Mouse (Mus musculus): ENCODE measurements at regions not wholly inside any gene's neighbourhood (a gene's known extent, or its start where the extent isn't known, plus 50 kb on each side); places are given as distances from the start of the nearest gene placed in this dataset.
"Not testable (repeated sequence)": the region's sequence is repeated elsewhere in the genome, so short reads cannot be mapped to it uniquely, and the experiment has no call there.

DNA sequence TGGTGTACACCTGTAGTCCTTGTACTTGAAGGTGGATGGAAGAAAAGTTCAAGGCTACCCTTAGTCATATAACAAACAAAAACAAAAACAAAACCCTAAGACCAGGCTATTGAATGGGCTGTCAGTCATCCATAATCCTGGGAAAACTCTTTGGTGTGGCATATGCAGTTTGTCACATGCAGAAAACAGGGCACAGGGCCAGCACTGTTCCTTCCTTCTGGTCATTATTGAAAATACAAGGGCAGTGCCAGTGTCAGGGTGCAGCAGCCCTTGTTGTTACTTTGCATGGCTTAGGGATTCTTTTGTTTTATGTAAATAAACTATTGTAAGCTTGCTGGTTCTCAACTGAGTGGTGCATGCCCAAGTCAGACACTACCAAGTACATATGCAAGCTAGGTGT, 623.1 kb upstream of the Chrm3 start:
- H3K9ac ChIP-seq (ENCODE audit: low read depth, low read length): no peak overlapping the region
- no peaks in the 10 kb centered on the region for H3K36me3 ChIP-seq (ENCODE audit: control insufficient read depth, insufficient read depth, low read length)
- no peaks in the 10 kb centered on the region for H3K9me3 ChIP-seq (ENCODE audit: control insufficient read depth, low read length)
- DNase-seq (ENCODE audit: low spot score) (no peak), ATAC-seq (ENCODE audit: low FRiP score) (no peak)
- H3K4me3 ChIP-seq (ENCODE audit: low read depth, low read length): no peak overlapping the region
- H3K27me3 ChIP-seq (ENCODE audit: control insufficient read depth, insufficient read depth, low read length): no peaks in the 10 kb centered on the region
- H3K4me1 ChIP-seq (replicated peaks; ENCODE audit: control insufficient read depth, insufficient read depth, low read length): no peaks in the 10 kb centered on the region
- no peak overlapping the region for H3K4me2 ChIP-seq (replicated peaks; ENCODE audit: low read depth, low read length)
- H3K27ac ChIP-seq (ENCODE audit: low read depth, low read length): no peak overlapping the region

DNA sequence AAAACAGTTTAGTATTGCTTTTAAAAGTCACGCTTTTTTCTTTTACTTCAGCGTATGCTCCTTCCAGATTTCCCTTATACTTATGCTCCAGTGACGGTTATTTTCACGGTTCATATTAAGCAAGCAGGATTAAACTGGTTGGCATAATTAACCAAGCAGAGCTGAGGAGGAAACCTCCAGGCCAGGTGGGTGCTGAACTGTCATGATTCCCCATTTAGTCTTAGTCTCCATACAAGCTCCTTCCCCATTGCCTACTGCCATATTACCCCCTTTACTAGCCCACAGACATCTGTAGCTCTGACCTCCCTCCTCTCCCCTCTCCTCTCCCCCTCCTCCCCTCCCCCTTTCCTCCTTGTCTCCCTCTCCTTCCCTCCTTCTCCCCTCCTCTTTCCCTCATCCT, 621.9 kb upstream of the Chrm3 start:
- H3K4me3 ChIP-seq (ENCODE audit: low read depth, low read length): no peak overlapping the region
- no peak for ATAC-seq (ENCODE audit: low FRiP score)
- DNase-seq (ENCODE audit: low spot score): no peak
- H3K9ac ChIP-seq (ENCODE audit: low read depth, low read length): no peak overlapping the region
- H3K36me3 ChIP-seq (ENCODE audit: control insufficient read depth, insufficient read depth, low read length): no peaks in the 10 kb centered on the region
- WGBS: 87% methylated on average over 4 of the region's 4 CpGs
- no peaks in the 10 kb centered on the region for H3K27me3 ChIP-seq (ENCODE audit: control insufficient read depth, insufficient read depth, low read length)
- H3K4me1 ChIP-seq (replicated peaks; ENCODE audit: control insufficient read depth, insufficient read depth, low read length): no peaks in the 10 kb centered on the region
- H3K27ac ChIP-seq (ENCODE audit: low read depth, low read length): no peak overlapping the region
- H3K4me2 ChIP-seq (replicated peaks; ENCODE audit: low read depth, low read length): no peak overlapping the region
- no peaks in the 10 kb centered on the region for H3K9me3 ChIP-seq (ENCODE audit: control insufficient read depth, low read length)

DNA sequence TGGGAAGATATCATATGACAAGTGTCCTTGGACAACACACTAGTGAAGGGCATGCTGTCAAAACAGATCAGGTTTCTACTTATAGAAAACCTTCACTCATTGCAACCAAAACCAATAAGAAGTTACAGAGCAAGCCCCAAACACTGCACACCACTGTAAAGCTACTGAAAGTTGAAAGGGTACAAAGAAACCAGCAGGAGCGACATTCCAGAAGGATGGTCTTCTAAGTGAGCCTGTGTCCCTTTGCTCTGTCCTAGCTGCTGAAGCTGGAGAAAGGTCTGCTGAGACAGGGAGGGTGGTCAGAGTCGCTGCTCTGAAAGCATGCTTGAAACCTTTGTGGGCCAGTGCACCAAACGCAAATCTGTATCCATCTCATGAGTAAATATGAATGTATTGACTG, 611.3 kb upstream of the Chrm3 start:
- 74% methylated on average over 3 of the region's 3 CpGs for WGBS
- Histone ChIP-seq H3K4me2 (replicated peaks; ENCODE audit: low read depth, low read length) (no peak overlapping the region), H3K9ac (ENCODE audit: low read depth, low read length) (no peak overlapping the region), H3K27ac (ENCODE audit: low read depth, low read length) (no peak overlapping the region), H3K9me3 (ENCODE audit: control insufficient read depth, low read length) (no peaks in the 10 kb centered on the region), H3K4me1 (replicated peaks; ENCODE audit: control insufficient read depth, insufficient read depth, low read length) (no peaks in the 10 kb centered on the region), H3K4me3 (ENCODE audit: low read depth, low read length) (no peak overlapping the region), H3K27me3 (ENCODE audit: control insufficient read depth, insufficient read depth, low read length) (no peaks in the 10 kb centered on the region), H3K36me3 (ENCODE audit: control insufficient read depth, insufficient read depth, low read length) (no peaks in the 10 kb centered on the region)
- no peak for ATAC-seq (ENCODE audit: low FRiP score)
- no peak for DNase-seq (ENCODE audit: low spot score)

DNA sequence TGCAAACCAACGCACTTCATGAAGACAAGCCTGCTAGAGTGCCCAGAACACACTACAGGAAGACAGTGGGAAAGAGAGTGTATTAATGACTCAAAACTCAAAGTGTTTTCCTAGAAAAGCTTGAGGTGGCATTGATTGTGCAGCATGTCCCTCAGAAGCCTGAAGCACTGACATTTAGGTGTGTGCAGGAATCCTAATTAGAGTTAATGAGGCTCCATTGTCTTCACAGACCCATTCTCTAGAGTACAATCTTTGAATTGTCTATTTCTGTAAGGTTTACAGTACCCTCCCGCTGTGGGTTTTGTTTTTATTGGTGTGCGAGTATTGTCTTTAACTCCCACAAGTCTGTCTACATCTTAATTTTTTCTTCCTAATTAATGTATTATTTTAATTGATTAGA, 610.1 kb upstream of the Chrm3 start:
- H3K27ac ChIP-seq (ENCODE audit: low read depth, low read length): no peak overlapping the region
- no peak overlapping the region for H3K4me3 ChIP-seq (ENCODE audit: low read depth, low read length)
- H3K27me3 ChIP-seq (ENCODE audit: control insufficient read depth, insufficient read depth, low read length): no peaks in the 10 kb centered on the region
- no peak overlapping the region for H3K4me2 ChIP-seq (replicated peaks; ENCODE audit: low read depth, low read length)
- no peaks in the 10 kb centered on the region for H3K9me3 ChIP-seq (ENCODE audit: control insufficient read depth, low read length)
- H3K9ac ChIP-seq (ENCODE audit: low read depth, low read length): no peak overlapping the region
- DNase-seq (ENCODE audit: low spot score) (no peak), ATAC-seq (ENCODE audit: low FRiP score) (no peak)
- H3K36me3 ChIP-seq (ENCODE audit: control insufficient read depth, insufficient read depth, low read length): no peaks in the 10 kb centered on the region
- WGBS: 92% methylated on average over 3 of the region's 3 CpGs
- H3K4me1 ChIP-seq (replicated peaks; ENCODE audit: control insufficient read depth, insufficient read depth, low read length): no peaks in the 10 kb centered on the region

DNA sequence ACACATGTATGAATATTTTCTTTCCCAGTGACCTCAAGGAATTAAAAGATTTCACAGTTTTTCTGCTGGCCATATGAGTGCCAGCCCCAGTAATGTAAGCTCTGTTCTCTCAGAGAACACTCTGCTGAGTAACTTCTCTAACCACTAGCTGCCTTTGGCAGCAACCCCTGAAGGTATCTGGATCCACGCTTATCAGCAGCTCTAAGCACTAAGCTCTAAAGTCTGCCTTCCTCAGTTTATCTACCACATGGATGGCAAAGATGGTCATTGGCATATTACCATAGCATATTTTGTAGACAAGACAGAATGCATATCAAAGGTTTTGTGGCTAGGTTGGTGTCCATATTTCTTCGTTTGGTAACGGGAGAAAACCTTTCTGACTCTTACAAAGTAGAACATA, 592.3 kb upstream of the Chrm3 start:
- Histone ChIP-seq H3K4me2 (replicated peaks; ENCODE audit: low read depth, low read length) (no peak overlapping the region), H3K36me3 (ENCODE audit: control insufficient read depth, insufficient read depth, low read length) (no peaks in the 10 kb centered on the region), H3K27me3 (ENCODE audit: control insufficient read depth, insufficient read depth, low read length) (no peaks in the 10 kb centered on the region), H3K9me3 (ENCODE audit: control insufficient read depth, low read length) (no peaks in the 10 kb centered on the region), H3K27ac (ENCODE audit: low read depth, low read length) (no peak overlapping the region), H3K4me1 (replicated peaks; ENCODE audit: control insufficient read depth, insufficient read depth, low read length) (no peaks in the 10 kb centered on the region), H3K4me3 (ENCODE audit: low read depth, low read length) (no peak overlapping the region), H3K9ac (ENCODE audit: low read depth, low read length) (no peak overlapping the region)
- WGBS: 90% methylated on average over 3 of the region's 3 CpGs
- ATAC-seq (ENCODE audit: low FRiP score) (no peak), DNase-seq (ENCODE audit: low spot score) (no peak)

DNA sequence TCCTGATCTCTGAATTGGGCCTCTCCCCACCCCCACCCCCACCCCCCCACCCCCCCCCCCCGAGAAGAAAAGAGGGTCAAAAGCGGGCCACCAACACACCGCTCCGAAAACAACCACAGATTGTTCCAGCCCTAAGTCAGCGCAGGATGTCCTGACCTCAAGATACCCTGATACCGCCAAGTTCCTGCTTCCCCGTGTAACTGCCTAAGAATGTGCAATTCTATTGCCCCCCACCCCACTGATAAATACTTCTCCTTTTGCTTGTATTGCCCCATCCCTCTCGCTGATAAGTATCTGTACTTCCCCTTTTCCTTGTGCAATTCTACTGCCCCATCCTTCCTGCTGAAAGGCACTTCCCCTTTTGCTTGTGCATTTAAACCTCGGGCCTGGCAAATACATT, 590.0 kb upstream of the Chrm3 start:
- H3K4me2 ChIP-seq (replicated peaks; ENCODE audit: low read depth, low read length); H3K36me3 ChIP-seq (ENCODE audit: control insufficient read depth, insufficient read depth, low read length); ATAC-seq (ENCODE audit: low FRiP score); H3K9ac ChIP-seq (ENCODE audit: low read depth, low read length); H3K4me3 ChIP-seq (ENCODE audit: low read depth, low read length); H3K4me1 ChIP-seq (replicated peaks; ENCODE audit: control insufficient read depth, insufficient read depth, low read length); H3K27ac ChIP-seq (ENCODE audit: low read depth, low read length); H3K9me3 ChIP-seq (ENCODE audit: control insufficient read depth, low read length); H3K27me3 ChIP-seq (ENCODE audit: control insufficient read depth, insufficient read depth, low read length); DNase-seq (ENCODE audit: low spot score): not testable (repeated sequence)
- WGBS: 96% methylated on average over 8 of the region's 9 CpGs

DNA sequence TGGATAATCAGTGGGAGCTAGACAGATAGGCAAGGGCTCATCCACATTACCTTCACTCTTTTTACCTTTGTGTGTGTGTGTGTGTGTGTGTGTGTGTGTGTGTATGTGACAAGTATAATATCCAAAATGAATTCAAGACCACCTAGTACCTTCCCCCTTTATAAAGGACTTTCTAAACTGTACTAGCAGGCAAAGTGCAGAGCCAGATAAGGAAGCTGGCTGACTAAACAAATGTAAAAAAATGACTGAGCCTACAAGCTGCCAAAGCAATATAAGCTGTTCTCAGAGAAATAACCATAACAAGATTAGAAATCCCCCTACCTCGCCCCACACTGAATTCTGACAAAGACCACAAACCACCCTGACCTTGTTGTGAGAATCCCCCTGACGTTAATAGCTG, 586.8 kb upstream of the Chrm3 start:
- no peak overlapping the region for H3K27ac ChIP-seq (ENCODE audit: low read depth, low read length)

DNA sequence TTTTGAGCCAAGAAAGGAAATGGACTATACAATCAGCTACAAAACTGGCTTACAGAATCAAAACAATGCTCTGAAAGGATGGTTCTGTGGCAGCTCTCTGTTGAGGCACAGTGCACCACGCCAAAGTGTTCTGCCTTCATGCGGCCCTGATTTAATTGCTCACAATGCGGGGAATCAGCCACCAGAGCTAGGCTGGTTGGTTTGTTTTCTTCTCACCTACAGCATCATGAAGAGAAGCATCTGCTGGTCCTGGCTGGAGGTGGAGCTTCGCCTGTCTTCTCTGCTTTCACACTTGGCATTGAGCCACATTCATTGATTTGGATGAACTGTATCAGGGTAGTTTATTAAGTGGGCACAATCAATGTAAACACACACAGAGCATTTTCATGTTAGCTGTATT, 583.2 kb upstream of the Chrm3 start:
- no peaks in the 10 kb centered on the region for H3K4me1 ChIP-seq (replicated peaks; ENCODE audit: control insufficient read depth, insufficient read depth, low read length)
- no peaks in the 10 kb centered on the region for H3K9me3 ChIP-seq (ENCODE audit: control insufficient read depth, low read length)
- ATAC-seq (ENCODE audit: low FRiP score): no peak
- DNase-seq (ENCODE audit: low spot score): no peak
- no peak overlapping the region for H3K27ac ChIP-seq (ENCODE audit: low read depth, low read length)
- H3K9ac ChIP-seq (ENCODE audit: low read depth, low read length): no peak overlapping the region
- no peak overlapping the region for H3K4me3 ChIP-seq (ENCODE audit: low read depth, low read length)
- no peaks in the 10 kb centered on the region for H3K36me3 ChIP-seq (ENCODE audit: control insufficient read depth, insufficient read depth, low read length)
- H3K4me2 ChIP-seq (replicated peaks; ENCODE audit: low read depth, low read length): no peak overlapping the region
- WGBS: 71% methylated on average over 4 of the region's 4 CpGs
- H3K27me3 ChIP-seq (ENCODE audit: control insufficient read depth, insufficient read depth, low read length): no peaks in the 10 kb centered on the region

More for the DNA sequence above, 586.8 kb upstream of the Chrm3 start:
- no peaks in the 10 kb centered on the region for H3K9me3 ChIP-seq (ENCODE audit: control insufficient read depth, low read length)
- ATAC-seq (ENCODE audit: low FRiP score) (no peak), DNase-seq (ENCODE audit: low spot score) (no peak)
- no peak overlapping the region for H3K9ac ChIP-seq (ENCODE audit: low read depth, low read length)
- no peak overlapping the region for H3K4me2 ChIP-seq (replicated peaks; ENCODE audit: low read depth, low read length)
- no peaks in the 10 kb centered on the region for H3K36me3 ChIP-seq (ENCODE audit: control insufficient read depth, insufficient read depth, low read length)
- H3K27me3 ChIP-seq (ENCODE audit: control insufficient read depth, insufficient read depth, low read length): no peaks in the 10 kb centered on the region
- H3K4me1 ChIP-seq (replicated peaks; ENCODE audit: control insufficient read depth, insufficient read depth, low read length): no peaks in the 10 kb centered on the region
- H3K4me3 ChIP-seq (ENCODE audit: low read depth, low read length): no peak overlapping the region
- WGBS: 78% methylated on average over 2 of the region's 2 CpGs

DNA sequence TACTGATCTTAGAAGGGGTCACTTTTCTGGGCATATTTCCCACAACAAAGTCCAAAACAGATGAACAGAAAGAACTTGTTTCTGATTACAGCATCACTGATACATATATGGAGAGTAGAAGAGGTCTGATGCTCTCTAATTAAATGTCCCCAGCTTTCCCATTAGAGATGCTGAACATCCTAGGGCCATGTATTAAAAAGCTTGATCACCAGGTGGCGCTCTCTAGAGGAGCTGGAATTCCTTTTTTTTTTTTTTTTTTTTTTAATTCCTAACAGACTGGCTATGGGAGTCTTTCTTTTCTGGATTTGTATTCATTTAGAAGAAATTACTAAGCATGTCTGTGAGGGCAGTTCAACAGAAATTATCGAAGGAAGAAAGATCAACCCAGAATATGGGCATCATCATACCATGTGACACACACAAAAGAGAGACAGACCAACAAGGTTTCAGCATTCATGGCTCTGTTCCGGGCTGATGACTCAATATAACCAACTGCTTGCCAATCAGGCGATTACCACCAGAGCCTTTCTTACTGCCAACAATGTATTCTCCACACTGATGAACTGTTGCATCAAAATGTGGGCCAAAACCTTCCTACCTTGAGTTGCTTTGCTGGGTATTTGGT, 581.5 kb upstream of the Chrm3 start:
- Histone ChIP-seq H3K4me1 (replicated peaks; ENCODE audit: control insufficient read depth, insufficient read depth, low read length) (no peaks in the 10 kb centered on the region), H3K36me3 (ENCODE audit: control insufficient read depth, insufficient read depth, low read length) (no peaks in the 10 kb centered on the region), H3K27ac (ENCODE audit: low read depth, low read length) (no peak overlapping the region), H3K4me2 (replicated peaks; ENCODE audit: low read depth, low read length) (no peak overlapping the region), H3K9me3 (ENCODE audit: control insufficient read depth, low read length) (no peaks in the 10 kb centered on the region), H3K9ac (ENCODE audit: low read depth, low read length) (no peak overlapping the region), H3K27me3 (ENCODE audit: control insufficient read depth, insufficient read depth, low read length) (no peaks in the 10 kb centered on the region), H3K4me3 (ENCODE audit: low read depth, low read length) (no peak overlapping the region)
- peak; percentile 59 for ATAC-seq (ENCODE audit: low FRiP score)
- 53% methylated on average over 4 of the region's 4 CpGs for WGBS
- peak; percentile 44 for DNase-seq (ENCODE audit: low spot score)

All from hindbrain, embryonic 11.5 days (tissue).